Mouse (Mus musculus) ES-Bruce4 (cell line): Measurements from ENCODE around the gene Kcnn3. TPM values are rescaled to one million over a fixed set of nuclear protein-coding genes. Genes with fewer than 3 reads are reported as not detected.

Experiments
- H3K27ac ChIP-seq: 2 replicates; pipeline ENCODE4 v1.5.1; 2012; ENCODE audit warnings: low read length, inconsistent platforms; ENCODE audit not compliant: insufficient read depth
- H3K27me3 ChIP-seq: 2 replicates; pipeline ENCODE4 v1.6.1; 2012; ENCODE audit warnings: mild to moderate bottlenecking, low read length, inconsistent platforms; ENCODE audit not compliant: control insufficient read depth, poor library complexity, insufficient read depth, severe bottlenecking
- H3K36me3 ChIP-seq: 2 replicates; pipeline ENCODE4 v1.6.1; 2012; ENCODE audit warnings: inconsistent platforms, mild to moderate bottlenecking, low read length, moderate library complexity; ENCODE audit not compliant: control insufficient read depth, poor library complexity, insufficient read depth, severe bottlenecking
- H3K4me1 ChIP-seq: one replicate; pipeline ENCODE4 v1.8.1; 2011; ENCODE audit warnings: low read length; ENCODE audit not compliant: control insufficient read depth, insufficient read depth
- H3K4me3 ChIP-seq: 2 replicates; pipeline ENCODE4 v1.5.1; 2011; ENCODE audit warnings: low read depth, mild to moderate bottlenecking, low read length
- H3K9ac ChIP-seq: 2 replicates; pipeline ENCODE4 v1.6.1; 2012; ENCODE audit warnings: low read depth, mild to moderate bottlenecking, inconsistent platforms; ENCODE audit not compliant: poor library complexity, severe bottlenecking
- H3K9me3 ChIP-seq: replicated peaks from 2 replicates; pipeline ENCODE4 v1.6.1; 2012; ENCODE audit warnings: mild to moderate bottlenecking, low read length, inconsistent platforms; ENCODE audit not compliant: control insufficient read depth, poor library complexity, insufficient read depth, severe bottlenecking
- CTCF ChIP-seq: IDR thresholded peaks from one replicate; pipeline ENCODE4 v1.8.1; 2011; ENCODE audit warnings: low read depth, low read length
- EP300 ChIP-seq: IDR thresholded peaks from 2 replicates; pipeline ENCODE4 v1.6.1; 2011; ENCODE audit warnings: low read depth, low read length; ENCODE audit not compliant: insufficient read depth
- POLR2A ChIP-seq: IDR thresholded peaks from one replicate; pipeline ENCODE4 v1.8.1; 2011; ENCODE audit warnings: low read length; ENCODE audit not compliant: insufficient read depth
- polyA plus RNA-seq: library from polyadenylated mRNA; stranded (reverse); fragments of >200 nt; gene quantifications from 2 replicates; pipeline ENCODE4 v1.2.4, GENCODE M21; 2011; ENCODE audit warnings: low read depth; ENCODE audit not compliant: missing spikeins, insufficient read depth, insufficient read length

Kcnn3 gene
- polyA plus RNA-seq, 1 experiment: 0.93 TPM

GRCm38 (mm10) chr3:89548805-89549204 lies 28.8 kb downstream of the Kcnn3 start:
- Histone ChIP-seq H3K27ac (no peak overlapping the region), H3K4me1 (no peaks in the 10 kb centered on the region), H3K9ac (no peak overlapping the region), H3K36me3 (no peaks in the 10 kb centered on the region), H3K27me3 (no peaks in the 10 kb centered on the region), H3K9me3 (no peaks in the 10 kb centered on the region), H3K4me3 (no peak overlapping the region)
- TF ChIP-seq EP300: no peak
- no peak for TF ChIP-seq POLR2A
- no peak for TF ChIP-seq CTCF

GRCm38 (mm10) chr3:89549488-89549887 lies 29.5 kb downstream of the Kcnn3 start:
- H3K27me3 ChIP-seq: no peaks in the 10 kb centered on the region
- no peak overlapping the region for H3K4me3 ChIP-seq
- no peak overlapping the region for H3K9ac ChIP-seq
- no peaks in the 10 kb centered on the region for H3K4me1 ChIP-seq
- no peaks in the 10 kb centered on the region for H3K36me3 ChIP-seq
- TF ChIP-seq POLR2A (no peak), EP300 (no peak), CTCF (no peak)
- H3K9me3 ChIP-seq: no peaks in the 10 kb centered on the region
- no peak overlapping the region for H3K27ac ChIP-seq

- Histone ChIP-seq H3K4me3 (no peak overlapping the region), H3K4me1 (no peaks in the 10 kb centered on the region), H3K27me3 (no peaks in the 10 kb centered on the region), H3K9me3 (no peaks in the 10 kb centered on the region), H3K27ac (no peak overlapping the region), H3K36me3 (no peaks in the 10 kb centered on the region), H3K9ac (no peak overlapping the region)
- TF ChIP-seq CTCF: no peak
- TF ChIP-seq EP300: no peak
- TF ChIP-seq POLR2A: no peak
Observed at GRCm38 (mm10) chr3:89551880-89552279, 31.9 kb downstream of the Kcnn3 start.

GRCm38 (mm10) chr3:89553432-89553831 lies 33.5 kb downstream of the Kcnn3 start:
- Histone ChIP-seq H3K27ac (no peak overlapping the region), H3K4me1 (no peaks in the 10 kb centered on the region), H3K9ac (no peak overlapping the region), H3K27me3 (no peaks in the 10 kb centered on the region), H3K4me3 (no peak overlapping the region), H3K36me3 (no peaks in the 10 kb centered on the region), H3K9me3 (no peaks in the 10 kb centered on the region)
- no peak for TF ChIP-seq POLR2A
- TF ChIP-seq EP300: no peak
- no peak for TF ChIP-seq CTCF

GRCm38 (mm10) chr3:89553946-89554345 lies 34.0 kb downstream of the Kcnn3 start:
- H3K4me1 ChIP-seq: no peaks in the 10 kb centered on the region
- TF ChIP-seq POLR2A (no peak), EP300 (no peak), CTCF (no peak)

GRCm38 (mm10) chr3:89554587-89554986 lies 34.6 kb downstream of the Kcnn3 start:
- Histone ChIP-seq H3K9me3 (no peaks in the 10 kb centered on the region), H3K9ac (no peak overlapping the region), H3K4me1 (no peaks in the 10 kb centered on the region), H3K4me3 (no peak overlapping the region), H3K27ac (no peak overlapping the region), H3K36me3 (no peaks in the 10 kb centered on the region), H3K27me3 (no peaks in the 10 kb centered on the region)
- TF ChIP-seq POLR2A (no peak), CTCF (no peak), EP300 (no peak)

More at GRCm38 (mm10) chr3:89553946-89554345, 34.0 kb downstream of the Kcnn3 start:
- Histone ChIP-seq H3K27ac (no peak overlapping the region), H3K36me3 (no peaks in the 10 kb centered on the region), H3K27me3 (no peaks in the 10 kb centered on the region), H3K9ac (no peak overlapping the region), H3K9me3 (no peaks in the 10 kb centered on the region), H3K4me3 (no peak overlapping the region)
